Mouse (Mus musculus) megakaryocyte progenitor cell, adult 5-6 weeks (primary cell): ENCODE data around the gene Ccna1. TPM values are rescaled to one million over a fixed set of nuclear protein-coding genes. Genes with fewer than 3 reads are reported as not detected.
A peak's percentile ranks its signal among the peaks of the same experiment; 100 is the strongest.

Source experiments
- ATAC-seq: replicated peaks from 2 replicates; pipeline ENCODE4 v1.8.0; 2016; ENCODE audit warnings: mild to moderate bottlenecking, moderate TSS enrichment, inconsistent platforms; ENCODE audit not compliant: poor library complexity
- total RNA-seq, 2 experiments: library from RNA; stranded (forward) in 1 of 2; stranded (reverse) in 1 of 2; fragments of 157-497, 149-512 nt in 1 of 2; fragments of 200-1000 nt in 1 of 2; gene quantifications; 2 replicates each; pipeline versions ENCODE4 v1.2.3 to v1.2.4; 2015 to 2017

Gene Ccna1
- not detected in 2 replicates for total RNA-seq (2015)
- not detected in 2 replicates for total RNA-seq (2017)

- peak; percentile 54 for ATAC-seq
Observed at GRCm38 (mm10) chr3:55055038-55055746, at the start of gene Ccna1. Gene Ccna1, minus strand, starts transcription at chr3:55055501.

GRCm38 (mm10) chr3:55101092-55101491 is 45.8 kb upstream of the Ccna1 start:
- peak; percentile 55; the same call in 1 of the 2 replicates for ATAC-seq

GRCm38 (mm10) chr3:55098990-55099389 is 43.7 kb upstream of the Ccna1 start:
- ATAC-seq: no peak

GRCm38 (mm10) chr3:55098014-55098413 is 42.7 kb upstream of the Ccna1 start:
- no peak for ATAC-seq

- ATAC-seq: no peak
Observed at GRCm38 (mm10) chr3:55097186-55097585, 41.9 kb upstream of the Ccna1 start.

- ATAC-seq: no peak
Observed at GRCm38 (mm10) chr3:55096655-55097005, 41.3 kb upstream of the Ccna1 start.

- ATAC-seq: no peak
Observed at GRCm38 (mm10) chr3:55095968-55096654, 40.8 kb upstream of the Ccna1 start.

- ATAC-seq: no peak
Observed at GRCm38 (mm10) chr3:55093161-55093560, 37.9 kb upstream of the Ccna1 start.

GRCm38 (mm10) chr3:55089291-55089690 is 34.0 kb upstream of the Ccna1 start:
- ATAC-seq: no peak

GRCm38 (mm10) chr3:55088843-55089242 is 33.5 kb upstream of the Ccna1 start:
- ATAC-seq: no peak

- peak; percentile 34; the same call in 1 of the 2 replicates for ATAC-seq
Observed at GRCm38 (mm10) chr3:55088359-55088758, 33.1 kb upstream of the Ccna1 start.

GRCm38 (mm10) chr3:55087360-55087759 is 32.1 kb upstream of the Ccna1 start:
- no peak for ATAC-seq

GRCm38 (mm10) chr3:55086948-55087347 is 31.6 kb upstream of the Ccna1 start:
- ATAC-seq: no peak

- ATAC-seq: no peak
Observed at GRCm38 (mm10) chr3:55085716-55086115, 30.4 kb upstream of the Ccna1 start.

- ATAC-seq: no peak
Observed at GRCm38 (mm10) chr3:55084781-55085180, 29.5 kb upstream of the Ccna1 start.

GRCm38 (mm10) chr3:55080055-55080454 is 24.8 kb upstream of the Ccna1 start:
- peak; percentile 98 for ATAC-seq

- ATAC-seq: no peak
Observed at GRCm38 (mm10) chr3:55079619-55080018, 24.3 kb upstream of the Ccna1 start.

GRCm38 (mm10) chr3:55078233-55078632 is 22.9 kb upstream of the Ccna1 start:
- no peak for ATAC-seq

GRCm38 (mm10) chr3:55075294-55075648 is 20.0 kb upstream of the Ccna1 start:
- no peak for ATAC-seq

- ATAC-seq: no peak
Observed at GRCm38 (mm10) chr3:55074576-55075293, 19.4 kb upstream of the Ccna1 start.

- no peak for ATAC-seq
Observed at GRCm38 (mm10) chr3:55067791-55068434, 12.6 kb upstream of the Ccna1 start.
